Mouse (Mus musculus) ES-E14 (cell line): ENCODE measurements at regions not wholly inside any gene's neighbourhood (a gene's known extent, or its start where the extent isn't known, plus 50 kb on each side); places are given as distances from the start of the nearest gene placed in this dataset.

Experiments
- MAFK ChIP-seq: IDR thresholded peaks from 2 replicates; pipeline ENCODE4 v1.6.1; 2014; ENCODE audit warnings: mild to moderate bottlenecking, low read depth, low read length, inconsistent platforms; ENCODE audit not compliant: insufficient read depth
- ZC3H11A ChIP-seq: IDR thresholded peaks from 2 replicates; pipeline ENCODE4 v1.6.1; 2012; ENCODE audit warnings: low read depth, mild to moderate bottlenecking, inconsistent platforms, low read length, borderline replicate concordance
- ZNF384 ChIP-seq: IDR thresholded peaks from 2 replicates; pipeline ENCODE4 v1.6.1; 2012; ENCODE audit warnings: low read depth, low read length, inconsistent platforms

DNA sequence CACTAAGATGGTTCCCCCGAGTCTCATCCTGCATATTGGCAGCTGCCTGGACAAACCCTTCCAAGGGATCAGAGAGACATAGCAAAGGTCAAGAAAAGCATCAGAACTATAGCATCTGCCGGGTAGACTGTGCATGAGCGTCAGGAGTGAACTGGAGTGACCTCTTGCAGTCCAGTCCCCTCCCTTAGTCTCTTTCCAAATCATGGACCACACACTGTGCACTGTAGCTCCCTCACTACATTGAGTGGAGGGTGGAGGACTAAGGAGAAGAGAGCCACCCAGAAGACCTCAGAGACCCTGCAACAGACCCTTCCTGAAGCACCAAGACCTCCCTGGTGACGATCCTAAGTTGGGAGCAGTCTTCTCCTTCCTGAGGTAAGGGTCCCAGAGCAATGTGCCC lies 107.8 kb upstream of the Cd93 start:
- TF ChIP-seq ZC3H11A (no peak), MAFK (no peak), ZNF384 (no peak)
